Mouse (Mus musculus) testis, adult 10 weeks (tissue): Measurements from ENCODE around the gene Kansl2. TPM values are rescaled to one million over a fixed set of nuclear protein-coding genes. Genes with fewer than 3 reads are reported as not detected.

ENCODE experiments used
- polyA plus RNA-seq: library from polyadenylated mRNA; stranded (reverse); fragments of 350-450 nt; fragmentation: Illumina TruSeq; extraction: RNeasy Lipid Tissue Mini Kit (QIAGEN cat#74804); gene quantifications from one replicate; pipeline ENCODE4 v1.2.3, GENCODE M21; 2014; ENCODE audit warnings: low read depth, low replicate concordance

Kansl2 gene
- polyA plus RNA-seq, result 23.9 TPM

GRCm38 (mm10) chr15:98533881-98534627, at the start of gene Kansl2:
Kansl2 (minus strand) TSS chr15:98534264.

GRCm38 (mm10) chr15:98570873-98571538, 36.9 kb upstream of the Kansl2 start, which contains the start of the genes Ccnt1 and 4930415O20Rik:
Ccnt1 (minus strand) TSS chr15:98570923.
4930415O20Rik (plus strand) TSS chr15:98571004.

GRCm38 (mm10) chr15:98492102-98492501, 42.0 kb downstream of the Kansl2 start, which contains the start of gene Olfr279:
Olfr279 (plus strand) TSS chr15:98492402.

GRCm38 (mm10) chr15:98482701-98483100, 51.4 kb downstream of the Kansl2 start, which contains the start of gene Lalba:
Lalba (minus strand) TSS chr15:98482721.

GRCm38 (mm10) chr15:98469596-98469995, 64.5 kb downstream of the Kansl2 start, which contains the start of gene OR5BS1P:
OR5BS1P (plus strand) TSS chr15:98469896.

Other genes with a start within 250 kb of the Kansl2 start
- 0.67 TPM for gene Zfp641, start 238.1 kb downstream of the Kansl2 start, polyA plus RNA-seq
- gene Olfr285, start 216.9 kb downstream of the Kansl2 start, polyA plus RNA-seq, result not detected
- gene Olfr284, start 193.3 kb downstream of the Kansl2 start, polyA plus RNA-seq, result not detected
- gene Olfr283, start 153.3 kb downstream of the Kansl2 start, polyA plus RNA-seq, result not detected
- gene Olfr282, start 103.0 kb downstream of the Kansl2 start, polyA plus RNA-seq, result not detected
- gene Olfr281, start 81.7 kb downstream of the Kansl2 start, polyA plus RNA-seq, result not detected
- not detected for gene OR5BS1P, start 64.4 kb downstream of the Kansl2 start, polyA plus RNA-seq
- gene Lalba, start 51.5 kb downstream of the Kansl2 start, polyA plus RNA-seq, result not detected
- not detected for gene Olfr279, start 41.9 kb downstream of the Kansl2 start, polyA plus RNA-seq
- 50.1 TPM for gene Ccnt1, start 36.7 kb upstream of the Kansl2 start, polyA plus RNA-seq
- gene 4930415O20Rik, start 36.7 kb upstream of the Kansl2 start, polyA plus RNA-seq, result 141 TPM
- gene Adcy6, start 75.8 kb upstream of the Kansl2 start, polyA plus RNA-seq, result 1.2 TPM
- gene Cacnb3, start 96.6 kb upstream of the Kansl2 start, polyA plus RNA-seq, result not detected
- gene Ddx23, start 128.6 kb upstream of the Kansl2 start, polyA plus RNA-seq, result 2.1 TPM
- gene Rnd1, start 143.2 kb upstream of the Kansl2 start, polyA plus RNA-seq, result not detected
- gene Ccdc65, start 173.9 kb upstream of the Kansl2 start, polyA plus RNA-seq, result 127 TPM
- gene Fkbp11, start 193.9 kb upstream of the Kansl2 start, polyA plus RNA-seq, result not detected
- 19.6 TPM for gene Arf3, start 228.9 kb upstream of the Kansl2 start, polyA plus RNA-seq
- 0.20 TPM for gene Wnt10b, start 243.9 kb upstream of the Kansl2 start, polyA plus RNA-seq